Mouse (Mus musculus) hindbrain, embryonic 16.5 days (tissue): ENCODE results near the gene Tigd4. TPM values are rescaled to one million over a fixed set of nuclear protein-coding genes. Genes with fewer than 3 reads are reported as not detected.
A peak's percentile ranks its signal among the peaks of the same experiment; 100 is the strongest.

Experiments
- ATAC-seq: fragments of 200-750 bp; cut with Nextera tagmentation; 2 replicates; pipeline ENCODE4 v1.8.0; 2017; ENCODE audit warnings: moderate TSS enrichment, moderate library complexity
- H3K27ac ChIP-seq: fragments of 300-500 bp; sonication (generic); 2 replicates; pipeline ENCODE4 v1.5.1; 2014; ENCODE audit warnings: low read depth, mild to moderate bottlenecking, control low read depth, low read length, moderate library complexity
- H3K27me3 ChIP-seq: fragments of 300-500 bp; sonication (generic); replicated peaks from 2 replicates; pipeline ENCODE4 v1.6.1; 2014; ENCODE audit warnings: low read length; ENCODE audit not compliant: control insufficient read depth, insufficient read depth
- H3K36me3 ChIP-seq: fragments of 300-500 bp; sonication (generic); 2 replicates; pipeline ENCODE4 v1.6.1; 2014; ENCODE audit warnings: mild to moderate bottlenecking, low read length, moderate library complexity, mixed read lengths; ENCODE audit not compliant: control insufficient read depth, insufficient read depth
- H3K4me1 ChIP-seq: fragments of 300-500 bp; sonication (generic); 2 replicates; pipeline ENCODE4 v1.6.1; 2014; ENCODE audit warnings: low read depth, low read length; ENCODE audit not compliant: control insufficient read depth, insufficient read depth
- H3K4me2 ChIP-seq: fragments of 300-500 bp; sonication (generic); 2 replicates; pipeline ENCODE4 v1.6.1; 2014; ENCODE audit warnings: mild to moderate bottlenecking, low read length, control low read depth, moderate library complexity
- H3K4me3 ChIP-seq: fragments of 300-500 bp; sonication (generic); 2 replicates; pipeline ENCODE4 v1.5.1; 2014; ENCODE audit warnings: mild to moderate bottlenecking, low read length, control low read depth, moderate library complexity
- H3K9ac ChIP-seq: fragments of 300-500 bp; sonication (generic); 2 replicates; pipeline ENCODE4 v1.6.1; 2014; ENCODE audit warnings: low read depth, mild to moderate bottlenecking, control low read depth, low read length, moderate library complexity
- H3K9me3 ChIP-seq: fragments of 300-500 bp; sonication (generic); 2 replicates; pipeline ENCODE4 v1.6.1; 2014; ENCODE audit warnings: mild to moderate bottlenecking, low read length, moderate library complexity; ENCODE audit not compliant: control insufficient read depth
- WGBS: fragments of 180-500 bp; shearing (Covaris S2); extraction: QIAGEN DNeasy Blood & Tissue Kit; methylation state at CpG from one replicate; pipeline ENCODE4 v1.1.7; 2014; 5-methylcytosine and 5-hydroxymethylcytosine counted together
- polyA plus RNA-seq: library from polyadenylated mRNA; unstranded; fragments of >200 nt; fragmentation: Nextera tagmentation; extraction: Ambion mirVana; gene quantifications from 2 replicates; pipeline ENCODE4 v1.2.1, GENCODE M21; 2015

Gene Tigd4
- polyA plus RNA-seq, 1 experiment from 2014 or later = 0.04 TPM

DNA sequence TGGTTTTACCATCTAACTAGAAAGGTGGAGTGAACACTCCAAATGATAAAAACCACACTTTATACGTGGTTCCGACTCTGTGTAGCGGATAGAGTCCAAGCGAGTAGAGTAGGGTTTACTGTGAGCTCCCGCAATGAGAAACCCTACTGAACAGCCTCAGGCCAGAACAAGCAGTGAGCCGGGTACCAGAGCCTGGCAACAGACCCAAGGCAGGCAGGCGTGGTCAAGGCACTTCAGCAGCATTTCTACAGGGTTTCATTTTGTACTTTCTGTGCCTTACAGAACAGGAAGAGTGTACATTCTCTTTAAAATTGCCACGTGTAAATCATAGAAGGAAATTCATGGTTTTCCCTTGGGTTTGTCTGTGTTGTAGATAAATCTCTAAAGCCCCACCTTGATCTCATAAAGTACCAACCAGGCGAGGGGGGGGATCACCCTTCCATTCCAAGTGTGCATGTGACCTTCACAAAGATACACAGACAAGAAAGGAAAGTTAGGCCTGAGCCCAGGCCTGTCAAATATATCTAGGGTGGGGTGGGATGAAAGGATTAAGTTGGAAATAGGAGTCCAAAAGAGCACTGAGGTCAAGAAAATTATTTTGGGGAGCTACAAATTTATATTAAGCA is 8.6 kb downstream of the Tigd4 start:
- Histone ChIP-seq H3K36me3 (no peaks in the 10 kb centered on the region), H3K4me2 (no peak overlapping the region), H3K4me1 (no peaks in the 10 kb centered on the region), H3K27me3 (no peaks in the 10 kb centered on the region), H3K27ac (no peak overlapping the region), H3K4me3 (no peak overlapping the region), H3K9me3 (no peaks in the 10 kb centered on the region), H3K9ac (no peak overlapping the region)
- no peak for ATAC-seq
- WGBS = 86% methylated on average over 9 of the region's 9 CpGs

- Histone ChIP-seq H3K9me3 (no peaks in the 10 kb centered on the region), H3K36me3 (no peaks in the 10 kb centered on the region), H3K4me3 (no peak overlapping the region), H3K4me1 (no peaks in the 10 kb centered on the region), H3K27me3 (no peaks in the 10 kb centered on the region), H3K9ac (no peak overlapping the region), H3K27ac (no peak overlapping the region), H3K4me2 (no peak overlapping the region)
- WGBS = 98% methylated on average over 2 of the region's 2 CpGs
- ATAC-seq = no peak
These were observed 9.4 kb downstream of the Tigd4 start for GRCm38 (mm10) chr3:84602759-84603158.

- no peak for ATAC-seq
- H3K9me3 ChIP-seq = no peaks in the 10 kb centered on the region
- H3K36me3 ChIP-seq = no peaks in the 10 kb centered on the region
- no peaks in the 10 kb centered on the region for H3K27me3 ChIP-seq
- H3K9ac ChIP-seq = no peak overlapping the region
- no peak overlapping the region for H3K4me2 ChIP-seq
- WGBS = 83% methylated on average over 8 of the region's 9 CpGs
- H3K4me1 ChIP-seq = no peaks in the 10 kb centered on the region
- H3K4me3 ChIP-seq = no peak overlapping the region
- no peak overlapping the region for H3K27ac ChIP-seq
These were observed 9.8 kb downstream of the Tigd4 start for GRCm38 (mm10) chr3:84603212-84603611.

- H3K4me2 ChIP-seq = no peak overlapping the region
- no peaks in the 10 kb centered on the region for H3K4me1 ChIP-seq
- H3K9me3 ChIP-seq = no peaks in the 10 kb centered on the region
- 69% methylated on average over 9 of the region's 9 CpGs for WGBS
- H3K4me3 ChIP-seq = no peak overlapping the region
- no peak overlapping the region for H3K9ac ChIP-seq
- no peaks in the 10 kb centered on the region for H3K36me3 ChIP-seq
- H3K27me3 ChIP-seq = no peaks in the 10 kb centered on the region
- H3K27ac ChIP-seq = no peak overlapping the region
- ATAC-seq = no peak
These were observed 16.9 kb downstream of the Tigd4 start for GRCm38 (mm10) chr3:84610183-84610710.

GRCm38 (mm10) chr3:84615050-84615855 is 21.9 kb downstream of the Tigd4 start:
- 23% methylated on average over 5 of the region's 5 CpGs for WGBS
- Histone ChIP-seq H3K4me1 (no peaks in the 10 kb centered on the region), H3K4me3 (no peak overlapping the region), H3K27me3 (no peaks in the 10 kb centered on the region), H3K36me3 (no peaks in the 10 kb centered on the region), H3K27ac (no peak overlapping the region), H3K9ac (no peak overlapping the region), H3K9me3 (no peaks in the 10 kb centered on the region), H3K4me2 (no peak overlapping the region)
- peak; percentile 71; the same call in 1 of the 2 replicates for ATAC-seq

DNA sequence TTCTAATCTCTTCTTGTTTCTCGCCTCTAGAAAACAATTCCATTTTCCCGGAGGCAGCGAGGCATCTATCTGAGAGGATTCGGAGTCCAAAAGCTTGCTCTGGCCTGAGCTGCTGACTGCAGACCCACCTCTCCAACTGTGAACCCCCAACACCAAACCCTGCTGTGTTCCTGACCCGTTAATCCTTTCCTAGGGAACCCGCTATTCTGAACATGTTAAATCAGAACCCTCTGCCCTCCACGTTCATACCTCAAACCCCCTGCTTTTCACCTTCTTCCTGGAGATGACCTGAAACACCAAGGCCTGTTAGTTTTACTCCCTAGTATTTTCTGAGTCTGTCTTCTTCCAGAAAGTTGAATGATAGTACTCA is 22.5 kb downstream of the Tigd4 start:
- no peaks in the 10 kb centered on the region for H3K4me1 ChIP-seq
- H3K36me3 ChIP-seq = no peaks in the 10 kb centered on the region
- no peak overlapping the region for H3K27ac ChIP-seq
- no peaks in the 10 kb centered on the region for H3K9me3 ChIP-seq
- H3K27me3 ChIP-seq = no peaks in the 10 kb centered on the region
- H3K4me3 ChIP-seq = no peak overlapping the region
- 32% methylated on average over 7 of the region's 7 CpGs for WGBS
- no peak overlapping the region for H3K9ac ChIP-seq
- no peak for ATAC-seq
- no peak overlapping the region for H3K4me2 ChIP-seq

GRCm38 (mm10) chr3:84618627-84619026 is 25.3 kb downstream of the Tigd4 start:
- Histone ChIP-seq H3K9ac (no peak overlapping the region), H3K36me3 (no peaks in the 10 kb centered on the region), H3K27ac (no peak overlapping the region), H3K4me2 (no peak overlapping the region), H3K9me3 (no peaks in the 10 kb centered on the region), H3K27me3 (no peaks in the 10 kb centered on the region), H3K4me3 (no peak overlapping the region), H3K4me1 (no peaks in the 10 kb centered on the region)
- 90% methylated on average over 2 of the region's 2 CpGs for WGBS
- no peak for ATAC-seq

DNA sequence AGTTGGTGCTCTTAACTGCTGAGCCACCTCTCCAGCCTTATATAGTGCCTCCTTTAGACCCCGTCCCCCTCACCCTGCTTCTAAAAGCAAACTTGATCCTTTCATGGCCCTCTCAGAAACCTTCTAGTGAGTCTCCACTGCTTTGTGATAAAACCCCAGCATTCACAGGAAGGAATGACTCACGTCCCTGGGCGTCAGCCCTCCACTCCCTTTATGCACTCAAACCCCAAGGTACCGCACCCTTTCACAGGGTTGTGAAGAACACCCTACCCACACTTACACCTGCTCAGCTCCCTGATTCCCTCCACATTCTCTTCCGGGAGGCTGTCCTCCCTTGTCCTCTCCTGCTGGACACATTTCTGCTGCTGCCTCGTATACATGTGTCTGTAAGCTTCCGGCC is 25.7 kb downstream of the Tigd4 start:
- Histone ChIP-seq H3K27me3 (no peaks in the 10 kb centered on the region), H3K27ac (no peak overlapping the region), H3K9me3 (no peaks in the 10 kb centered on the region), H3K4me2 (no peak overlapping the region), H3K36me3 (no peaks in the 10 kb centered on the region), H3K4me3 (no peak overlapping the region), H3K9ac (no peak overlapping the region), H3K4me1 (no peaks in the 10 kb centered on the region)
- 96% methylated on average over 7 of the region's 7 CpGs for WGBS
- no peak for ATAC-seq

DNA sequence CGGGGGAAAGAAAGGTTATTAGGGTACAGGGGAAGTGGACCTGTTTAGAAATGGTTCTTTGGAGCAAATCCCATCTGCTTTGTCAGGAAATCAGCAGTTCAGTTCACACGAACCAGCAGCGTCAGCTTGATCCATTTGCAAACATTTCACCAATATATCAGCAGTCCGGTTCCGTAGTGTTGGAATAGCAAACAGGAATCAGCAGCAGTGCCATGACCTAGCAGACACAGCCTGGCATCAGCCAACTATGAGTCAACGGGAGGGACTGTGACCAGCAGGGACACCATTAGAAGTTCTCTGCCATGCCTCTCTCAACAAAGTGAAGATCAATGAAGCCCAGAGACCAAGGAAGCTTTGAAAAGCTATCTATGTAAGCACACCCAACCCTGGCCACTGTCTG is 26.4 kb downstream of the Tigd4 start:
- H3K36me3 ChIP-seq = no peaks in the 10 kb centered on the region
- H3K27ac ChIP-seq = no peak overlapping the region
- no peak overlapping the region for H3K4me3 ChIP-seq
- ATAC-seq = no peak
- WGBS = 95% methylated on average over 6 of the region's 6 CpGs
- no peaks in the 10 kb centered on the region for H3K4me1 ChIP-seq
- no peak overlapping the region for H3K4me2 ChIP-seq
- H3K9me3 ChIP-seq = no peaks in the 10 kb centered on the region
- no peak overlapping the region for H3K9ac ChIP-seq
- no peaks in the 10 kb centered on the region for H3K27me3 ChIP-seq
